Mouse (Mus musculus): Measurements from ENCODE around the gene Ddr2.
"Not testable (repeated sequence)": the region's sequence is repeated elsewhere in the genome, so short reads cannot be mapped to it uniquely, and the experiment has no call there.

Ddr2 gene

GRCm38 (mm10) chr1:170110516-170111332, at the start of gene Ddr2:
TSS of gene Ddr2 (minus strand) at chr1:170110762.
- DNase-seq: peak; percentile 27 to 58

GRCm38 (mm10) chr1:170159707-170160106, 49.1 kb upstream of the Ddr2 start:
- no peak for DNase-seq

GRCm38 (mm10) chr1:170155761-170156160, 45.2 kb upstream of the Ddr2 start:
- no peak for DNase-seq

- DNase-seq: no peak
Measured at GRCm38 (mm10) chr1:170155298-170155697, 44.7 kb upstream of the Ddr2 start.

GRCm38 (mm10) chr1:170153986-170154385, 43.4 kb upstream of the Ddr2 start:
- no peak for DNase-seq

- DNase-seq: no peak
Measured at GRCm38 (mm10) chr1:170152552-170152951, 42.0 kb upstream of the Ddr2 start.

- DNase-seq: no peak
Measured at GRCm38 (mm10) chr1:170150870-170151269, 40.3 kb upstream of the Ddr2 start.

GRCm38 (mm10) chr1:170149756-170150155, 39.2 kb upstream of the Ddr2 start:
- DNase-seq: peak in 1 of 2 experiments; percentile 29

- no peak for DNase-seq
Measured at GRCm38 (mm10) chr1:170148536-170148935, 38.0 kb upstream of the Ddr2 start.

GRCm38 (mm10) chr1:170147651-170148448, 37.3 kb upstream of the Ddr2 start:
- no peak for DNase-seq

GRCm38 (mm10) chr1:170145606-170146005, 35.0 kb upstream of the Ddr2 start:
- DNase-seq: no peak

- peak; percentile 43 to 59 for DNase-seq
Measured at GRCm38 (mm10) chr1:170142256-170142871, 31.8 kb upstream of the Ddr2 start.

- DNase-seq: peak in 1 of 2 experiments; percentile 34
Measured at GRCm38 (mm10) chr1:170141626-170142025, 31.1 kb upstream of the Ddr2 start.

- peak; percentile 79 to 81 for DNase-seq
Measured at GRCm38 (mm10) chr1:170136351-170137009, 25.9 kb upstream of the Ddr2 start.

GRCm38 (mm10) chr1:170134264-170134663, 23.7 kb upstream of the Ddr2 start:
- no peak for DNase-seq

GRCm38 (mm10) chr1:170130962-170131361, 20.4 kb upstream of the Ddr2 start:
- no peak for DNase-seq

GRCm38 (mm10) chr1:170124644-170125043, 14.1 kb upstream of the Ddr2 start:
- DNase-seq: no peak

GRCm38 (mm10) chr1:170113616-170114015, 3.1 kb upstream of the Ddr2 start:
- no peak for DNase-seq

- DNase-seq: no peak
Measured at GRCm38 (mm10) chr1:170112261-170112660, 1.7 kb upstream of the Ddr2 start.

- no peak for DNase-seq
Measured at GRCm38 (mm10) chr1:170111651-170112226, 1.2 kb upstream of the Ddr2 start.

- no peak for DNase-seq
Measured at GRCm38 (mm10) chr1:170109776-170110515, 616 bp downstream of the Ddr2 start.

- DNase-seq: not testable (repeated sequence)
Measured at GRCm38 (mm10) chr1:170102814-170103213, 7.7 kb downstream of the Ddr2 start.
